Mouse (Mus musculus): ENCODE data around the gene Rad23a. TPM values are rescaled to one million over a fixed set of nuclear protein-coding genes. Genes with fewer than 3 reads are reported as not detected.

The Rad23a gene
- polyA plus RNA-seq, 1 experiment from 2014 or later, result 122 TPM

GRCm38 (mm10) chr8:84797256-84797797, 43.1 kb downstream of the Rad23a start:
- Histone ChIP-seq H3K27ac (ENCODE audit: low read length) (no peak overlapping the region), H3K4me1 (ENCODE audit: control insufficient read depth, insufficient read depth, low read length) (peaks cover 47% of the 10 kb centered on the region), H3K4me3 (replicated peaks; ENCODE audit: low read length) (no peak overlapping the region), H3K9ac (ENCODE audit: low read length) (peak overlapping the region; percentile 100; the same call in 1 of the 2 replicates), H3K4me2 (ENCODE audit: low read depth, low read length) (no peak overlapping the region), H3K36me3 (ENCODE audit: control insufficient read depth, insufficient read depth, low read length) (no peaks in the 10 kb centered on the region), H3K9me3 (replicated peaks; ENCODE audit: control insufficient read depth, low read length) (no peaks in the 10 kb centered on the region), H3K27me3 (ENCODE audit: control insufficient read depth, insufficient read depth, low read length) (no peaks in the 10 kb centered on the region)
- 82% methylated on average over 15 of the region's 15 CpGs for WGBS
- ATAC-seq (ENCODE audit: insufficient read depth, low FRiP score), result no peak

GRCm38 (mm10) chr8:84794486-84794885, 46.0 kb downstream of the Rad23a start:
- peaks cover 61% of the 10 kb centered on the region for H3K4me1 ChIP-seq (ENCODE audit: control insufficient read depth, insufficient read depth, low read length)
- 0 out of 2 replicates have a peak, but pooled peaks have one; percentile 2 for ATAC-seq (ENCODE audit: insufficient read depth, low FRiP score)
- H3K9ac ChIP-seq (ENCODE audit: low read length), result peak overlapping the region; percentile 32
- no peaks in the 10 kb centered on the region for H3K9me3 ChIP-seq (replicated peaks; ENCODE audit: control insufficient read depth, low read length)
- H3K27me3 ChIP-seq (ENCODE audit: control insufficient read depth, insufficient read depth, low read length), result 0 out of 2 replicates have a peak, but pooled peaks cover 4% of the 10 kb centered on the region
- H3K4me2 ChIP-seq (ENCODE audit: low read depth, low read length), result peak overlapping the region; percentile 36
- H3K4me3 ChIP-seq (replicated peaks; ENCODE audit: low read length), result peak overlapping the region; percentile 0; the same call in 1 of the 2 replicates
- WGBS, result 46% methylated on average over 7 of the region's 7 CpGs
- no peaks in the 10 kb centered on the region for H3K36me3 ChIP-seq (ENCODE audit: control insufficient read depth, insufficient read depth, low read length)
- peak overlapping the region; percentile 75 for H3K27ac ChIP-seq (ENCODE audit: low read length)

GRCm38 (mm10) chr8:84793791-84794485, 46.5 kb downstream of the Rad23a start:
- 56% methylated on average over 13 of the region's 13 CpGs for WGBS
- H3K27me3 ChIP-seq (ENCODE audit: control insufficient read depth, insufficient read depth, low read length), result 0 out of 2 replicates have a peak, but pooled peaks cover 4% of the 10 kb centered on the region
- peak overlapping the region; percentile 75 for H3K27ac ChIP-seq (ENCODE audit: low read length)
- peak overlapping the region; percentile 55 for H3K9ac ChIP-seq (ENCODE audit: low read length)
- ATAC-seq (ENCODE audit: insufficient read depth, low FRiP score), result peak; percentile 77
- H3K4me1 ChIP-seq (ENCODE audit: control insufficient read depth, insufficient read depth, low read length), result peaks cover 67% of the 10 kb centered on the region
- H3K9me3 ChIP-seq (replicated peaks; ENCODE audit: control insufficient read depth, low read length), result no peaks in the 10 kb centered on the region
- H3K4me3 ChIP-seq (replicated peaks; ENCODE audit: low read length), result peak overlapping the region; percentile 9
- H3K36me3 ChIP-seq (ENCODE audit: control insufficient read depth, insufficient read depth, low read length), result no peaks in the 10 kb centered on the region
- H3K4me2 ChIP-seq (ENCODE audit: low read depth, low read length), result peak overlapping the region; percentile 36

- no peak overlapping the region for H3K4me3 ChIP-seq (replicated peaks; ENCODE audit: low read length)
- no peak overlapping the region for H3K27ac ChIP-seq (ENCODE audit: low read length)
- no peak for ATAC-seq (ENCODE audit: insufficient read depth, low FRiP score)
- WGBS, result 81% methylated on average over 9 of the region's 9 CpGs
- no peaks in the 10 kb centered on the region for H3K36me3 ChIP-seq (ENCODE audit: control insufficient read depth, insufficient read depth, low read length)
- peaks cover 62% of the 10 kb centered on the region for H3K4me1 ChIP-seq (ENCODE audit: control insufficient read depth, insufficient read depth, low read length)
- H3K9me3 ChIP-seq (replicated peaks; ENCODE audit: control insufficient read depth, low read length), result no peaks in the 10 kb centered on the region
- 0 out of 2 replicates have a peak, but pooled peaks cover 4% of the 10 kb centered on the region for H3K27me3 ChIP-seq (ENCODE audit: control insufficient read depth, insufficient read depth, low read length)
- H3K4me2 ChIP-seq (ENCODE audit: low read depth, low read length), result 0 out of 2 replicates have a peak overlapping the region, but pooled peaks have one; percentile 36
- H3K9ac ChIP-seq (ENCODE audit: low read length), result no peak overlapping the region; the same call in 1 of the 2 replicates
Observed at GRCm38 (mm10) chr8:84793134-84793533, 47.3 kb downstream of the Rad23a start.

GRCm38 (mm10) chr8:84792429-84792947, 48.0 kb downstream of the Rad23a start:
- Histone ChIP-seq H3K9me3 (replicated peaks; ENCODE audit: control insufficient read depth, low read length) (no peaks in the 10 kb centered on the region), H3K4me1 (ENCODE audit: control insufficient read depth, insufficient read depth, low read length) (peaks cover 55% of the 10 kb centered on the region), H3K4me2 (ENCODE audit: low read depth, low read length) (no peak overlapping the region), H3K27ac (ENCODE audit: low read length) (no peak overlapping the region), H3K27me3 (ENCODE audit: control insufficient read depth, insufficient read depth, low read length) (peaks cover 7% of the 10 kb centered on the region; the same call in 1 of the 2 replicates), H3K9ac (ENCODE audit: low read length) (no peak overlapping the region), H3K36me3 (ENCODE audit: control insufficient read depth, insufficient read depth, low read length) (no peaks in the 10 kb centered on the region), H3K4me3 (replicated peaks; ENCODE audit: low read length) (no peak overlapping the region)
- no peak for ATAC-seq (ENCODE audit: insufficient read depth, low FRiP score)
- WGBS, result 76% methylated on average over 12 of the region's 12 CpGs

GRCm38 (mm10) chr8:84790537-84790936, 49.9 kb downstream of the Rad23a start:
- Histone ChIP-seq H3K4me1 (ENCODE audit: control insufficient read depth, insufficient read depth, low read length) (peaks cover 74% of the 10 kb centered on the region), H3K4me2 (ENCODE audit: low read depth, low read length) (no peak overlapping the region), H3K9ac (ENCODE audit: low read length) (peak overlapping the region; percentile 27; the same call in 1 of the 2 replicates), H3K36me3 (ENCODE audit: control insufficient read depth, insufficient read depth, low read length) (no peaks in the 10 kb centered on the region), H3K9me3 (replicated peaks; ENCODE audit: control insufficient read depth, low read length) (no peaks in the 10 kb centered on the region), H3K27me3 (ENCODE audit: control insufficient read depth, insufficient read depth, low read length) (peaks cover 17% of the 10 kb centered on the region), H3K27ac (ENCODE audit: low read length) (no peak overlapping the region), H3K4me3 (replicated peaks; ENCODE audit: low read length) (no peak overlapping the region)
- 62% methylated on average over 2 of the region's 2 CpGs for WGBS
- no peak for ATAC-seq (ENCODE audit: insufficient read depth, low FRiP score)

GRCm38 (mm10) chr8:84789855-84790486, 50.5 kb downstream of the Rad23a start:
- WGBS, result 75% methylated on average over 9 of the region's 9 CpGs

GRCm38 (mm10) chr8:84789345-84789744, 51.1 kb downstream of the Rad23a start:
- peaks cover 25% of the 10 kb centered on the region for H3K27me3 ChIP-seq (ENCODE audit: control insufficient read depth, insufficient read depth, low read length)
- H3K27ac ChIP-seq (ENCODE audit: low read length), result peak overlapping the region; percentile 35; the same call in 1 of the 2 replicates
- peak overlapping the region; percentile 41 for H3K4me2 ChIP-seq (ENCODE audit: low read depth, low read length)
- H3K36me3 ChIP-seq (ENCODE audit: control insufficient read depth, insufficient read depth, low read length), result no peaks in the 10 kb centered on the region
- H3K9me3 ChIP-seq (replicated peaks; ENCODE audit: control insufficient read depth, low read length), result no peaks in the 10 kb centered on the region
- H3K9ac ChIP-seq (ENCODE audit: low read length), result peak overlapping the region; percentile 8; the same call in 1 of the 2 replicates
- peaks cover 78% of the 10 kb centered on the region for H3K4me1 ChIP-seq (ENCODE audit: control insufficient read depth, insufficient read depth, low read length)
- H3K4me3 ChIP-seq (replicated peaks; ENCODE audit: low read length), result no peak overlapping the region
- 61% methylated on average over 5 of the region's 5 CpGs for WGBS
- no peak for ATAC-seq (ENCODE audit: insufficient read depth, low FRiP score)

More at GRCm38 (mm10) chr8:84789855-84790486, 50.5 kb downstream of the Rad23a start:
- Histone ChIP-seq H3K27ac (ENCODE audit: low read length) (no peak overlapping the region), H3K36me3 (ENCODE audit: control insufficient read depth, insufficient read depth, low read length) (no peaks in the 10 kb centered on the region), H3K4me1 (ENCODE audit: control insufficient read depth, insufficient read depth, low read length) (peaks cover 78% of the 10 kb centered on the region), H3K4me3 (replicated peaks; ENCODE audit: low read length) (no peak overlapping the region), H3K9ac (ENCODE audit: low read length) (no peak overlapping the region), H3K27me3 (ENCODE audit: control insufficient read depth, insufficient read depth, low read length) (peaks cover 19% of the 10 kb centered on the region), H3K4me2 (ENCODE audit: low read depth, low read length) (no peak overlapping the region), H3K9me3 (replicated peaks; ENCODE audit: control insufficient read depth, low read length) (no peaks in the 10 kb centered on the region)
- no peak for ATAC-seq (ENCODE audit: insufficient read depth, low FRiP score)
